Mouse (Mus musculus) testis, adult 2 months (tissue): Measurements from ENCODE around the gene 2810006K23Rik.
"Not testable (repeated sequence)": the region's sequence is repeated elsewhere in the genome, so short reads cannot be mapped to it uniquely, and the experiment has no call there.

Experiments used
- CTCF ChIP-seq: fragments of 200-500 bp; IDR thresholded peaks from 2 replicates; pipeline ENCODE4 v1.5.1; 2012; ENCODE audit warnings: low read depth, mild to moderate bottlenecking, inconsistent platforms, low read length, moderate library complexity; ENCODE audit not compliant: control insufficient read depth, insufficient read depth, insufficient replicate concordance
- POLR2A ChIP-seq: fragments of 200-500 bp; IDR thresholded peaks from 2 replicates; pipeline ENCODE4 v1.6.1; 2012; ENCODE audit warnings: low read depth, mild to moderate bottlenecking, inconsistent platforms, low read length, moderate library complexity; ENCODE audit not compliant: control insufficient read depth

GRCm38 (mm10) chr5:124299307-124299706, 28.6 kb upstream of the 2810006K23Rik start:
- TF ChIP-seq CTCF, POLR2A: not testable (repeated sequence)
